Mouse (Mus musculus) testis, adult 2 months (tissue): ENCODE data around the gene Gm28230.

Source experiments
- CTCF ChIP-seq: fragments of 200-500 bp; IDR thresholded peaks from 2 replicates; pipeline ENCODE4 v1.5.1; 2012; ENCODE audit warnings: low read depth, mild to moderate bottlenecking, inconsistent platforms, low read length, moderate library complexity; ENCODE audit not compliant: control insufficient read depth, insufficient read depth, insufficient replicate concordance
- POLR2A ChIP-seq: fragments of 200-500 bp; IDR thresholded peaks from 2 replicates; pipeline ENCODE4 v1.6.1; 2012; ENCODE audit warnings: low read depth, mild to moderate bottlenecking, inconsistent platforms, low read length, moderate library complexity; ENCODE audit not compliant: control insufficient read depth

DNA sequence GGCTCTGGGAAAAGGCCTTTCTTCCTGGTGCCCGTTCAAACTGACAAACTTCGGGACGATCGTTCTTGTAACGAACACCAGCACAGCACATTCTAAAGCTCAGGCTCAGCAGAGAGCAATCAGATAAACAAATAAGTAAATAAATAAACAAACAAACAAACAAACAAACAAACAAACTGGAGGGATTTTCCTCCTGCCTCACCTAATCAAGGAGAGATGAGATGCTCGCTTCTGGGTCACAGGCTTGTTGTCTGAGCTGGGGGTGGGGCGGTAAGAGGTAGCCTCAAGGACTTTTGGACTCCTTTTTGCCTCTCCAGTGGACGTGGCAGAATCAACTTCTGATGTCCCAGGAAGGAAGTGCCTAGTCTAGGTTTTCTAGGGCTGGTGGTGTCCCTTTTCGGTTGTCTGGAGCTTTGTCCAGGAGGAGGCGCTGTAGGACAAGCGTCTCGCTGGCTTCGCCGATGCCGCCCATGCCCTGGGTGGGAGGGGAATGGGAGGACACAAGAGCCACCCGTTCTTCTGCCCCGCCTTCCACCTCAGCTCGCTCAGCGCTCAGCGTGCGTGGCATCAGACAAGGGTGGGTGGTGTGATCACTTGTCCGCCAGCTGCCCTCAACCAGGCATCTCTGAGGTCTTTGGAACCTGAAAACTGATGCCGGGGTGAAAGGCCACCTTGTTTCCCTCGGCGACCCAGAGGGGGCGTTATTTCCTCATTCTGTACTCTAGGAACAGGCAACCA lies 10.9 kb upstream of the Gm28230 start:
- TF ChIP-seq POLR2A (peak; percentile 59), CTCF (peak; percentile 85)
